Mouse (Mus musculus): ENCODE results near the gene Zbtb17. TPM values are rescaled to one million over a fixed set of nuclear protein-coding genes. Genes with fewer than 3 reads are reported as not detected.

The Zbtb17 gene
- polyA plus RNA-seq, 1 experiment from 2014 or later: 58.6 TPM

DNA sequence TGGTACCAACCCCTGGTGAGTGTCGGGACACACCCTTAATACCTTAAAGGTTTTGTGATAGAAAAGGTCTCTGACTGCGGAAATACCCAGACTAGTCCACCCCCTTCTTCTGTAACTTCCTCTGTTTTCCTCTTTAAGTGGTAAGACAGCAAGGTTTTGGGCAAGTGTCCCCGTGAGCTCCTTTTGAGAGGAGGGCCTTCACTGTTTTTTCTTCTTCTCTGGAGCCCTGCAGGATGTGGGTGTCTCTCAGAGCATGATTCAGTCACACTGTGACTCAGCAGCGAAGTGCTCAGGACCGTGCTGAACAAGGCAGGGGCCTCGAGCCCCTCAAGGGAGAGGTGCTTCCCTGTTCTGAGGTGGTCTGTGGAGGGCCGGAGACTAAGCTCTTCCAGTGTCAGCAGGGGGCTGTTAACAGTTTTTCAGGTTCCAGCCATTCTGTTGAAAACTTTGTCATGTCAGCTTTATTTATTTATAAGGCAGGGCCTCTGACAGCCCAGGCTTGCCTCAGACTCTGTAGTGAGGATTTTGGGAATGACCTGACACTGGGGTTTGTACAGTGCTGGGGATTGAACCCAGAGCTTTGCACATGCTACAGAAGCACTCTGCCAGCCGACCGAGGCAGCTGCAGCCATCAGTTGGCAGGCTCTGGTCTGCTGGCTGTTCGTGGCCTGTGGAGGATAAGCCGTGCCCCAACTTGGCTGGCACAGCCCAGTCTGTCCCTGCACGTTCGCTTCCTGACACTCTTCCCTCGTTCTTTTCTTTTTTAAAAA, 10.3 kb downstream of the Zbtb17 start:
- Histone ChIP-seq H3K9me3 (no peaks in the 10 kb centered on the region), H3K4me1 (peaks cover 15% of the 10 kb centered on the region), H3K27me3 (no peaks in the 10 kb centered on the region), H3K4me2 (no peak overlapping the region), H3K36me3 (replicated peaks) (peaks cover 53% of the 10 kb centered on the region), H3K27ac (no peak overlapping the region), H3K4me3 (replicated peaks) (no peak overlapping the region), H3K9ac (no peak overlapping the region)
- ATAC-seq (ENCODE audit: low FRiP score): no peak
- WGBS: 86% methylated on average over 14 of the region's 14 CpGs

DNA sequence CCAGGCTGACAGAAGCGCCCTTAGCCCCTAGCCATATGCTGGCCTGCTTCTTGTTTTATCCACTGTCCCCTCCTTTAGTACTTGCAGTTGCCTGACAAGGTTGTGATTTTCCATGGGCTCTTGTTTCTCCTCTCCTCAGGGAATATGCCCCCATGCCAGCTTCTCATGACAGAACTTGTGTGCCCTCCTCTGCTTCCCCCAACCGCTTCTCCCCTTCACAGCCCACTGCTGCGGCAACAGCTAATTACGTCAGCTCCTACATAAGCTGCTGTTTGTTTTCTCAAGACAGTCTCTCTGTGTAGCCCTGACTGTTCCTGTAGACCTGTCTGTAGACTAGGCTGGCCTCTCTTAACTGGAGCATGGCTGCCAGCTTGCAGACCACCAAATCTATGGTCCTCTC, 11.1 kb downstream of the Zbtb17 start:
- ATAC-seq (ENCODE audit: low FRiP score): no peak
- Histone ChIP-seq H3K27me3 (no peaks in the 10 kb centered on the region), H3K4me1 (peaks cover 18% of the 10 kb centered on the region), H3K9me3 (no peaks in the 10 kb centered on the region), H3K9ac (no peak overlapping the region), H3K4me3 (replicated peaks) (no peak overlapping the region), H3K36me3 (replicated peaks) (peaks cover 53% of the 10 kb centered on the region), H3K4me2 (no peak overlapping the region), H3K27ac (no peak overlapping the region)
- 76% methylated on average over 4 of the region's 4 CpGs for WGBS

DNA sequence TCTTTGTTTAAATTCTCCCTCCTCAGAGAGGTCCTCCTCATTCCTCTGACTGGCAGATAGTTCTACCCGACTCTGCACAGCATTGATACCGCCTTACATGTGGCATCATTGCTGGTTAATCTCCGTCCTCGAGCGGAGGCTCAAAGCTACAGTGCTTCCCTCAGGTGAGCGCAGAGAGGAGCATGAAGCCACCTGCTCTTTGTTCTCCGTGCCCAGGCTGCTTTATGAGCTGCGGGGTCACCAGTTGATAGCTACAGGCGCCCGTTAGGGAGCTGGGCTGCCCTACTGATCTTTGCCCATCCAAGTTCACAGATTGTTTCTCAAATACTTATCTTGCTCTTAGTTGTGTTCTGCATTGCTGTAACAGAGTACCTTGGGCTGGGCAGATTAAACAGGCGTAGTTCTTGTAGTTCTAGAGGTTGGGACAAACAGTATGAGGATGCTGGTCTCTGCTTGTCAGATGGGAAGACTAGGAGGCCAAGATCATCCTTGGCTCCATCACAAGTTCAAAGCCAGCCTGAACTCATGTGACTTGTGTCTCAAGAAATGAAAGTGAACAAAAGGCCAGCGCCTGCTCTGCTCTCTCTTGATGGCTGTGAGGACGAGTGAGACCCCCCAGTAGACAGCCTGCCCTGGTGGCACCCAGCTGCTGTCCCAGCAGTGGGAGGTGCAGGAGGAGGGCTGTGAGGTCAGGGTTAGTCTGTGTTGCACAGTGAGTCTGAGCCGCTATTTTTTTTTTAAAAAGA, 11.9 kb downstream of the Zbtb17 start:
- Histone ChIP-seq H3K4me1 (peaks cover 27% of the 10 kb centered on the region), H3K27ac (no peak overlapping the region), H3K9ac (no peak overlapping the region), H3K27me3 (no peaks in the 10 kb centered on the region), H3K36me3 (replicated peaks) (peaks cover 47% of the 10 kb centered on the region), H3K4me2 (no peak overlapping the region), H3K9me3 (no peaks in the 10 kb centered on the region), H3K4me3 (replicated peaks) (no peak overlapping the region)
- WGBS: 93% methylated on average over 14 of the region's 14 CpGs
- no peak for ATAC-seq (ENCODE audit: low FRiP score)

DNA sequence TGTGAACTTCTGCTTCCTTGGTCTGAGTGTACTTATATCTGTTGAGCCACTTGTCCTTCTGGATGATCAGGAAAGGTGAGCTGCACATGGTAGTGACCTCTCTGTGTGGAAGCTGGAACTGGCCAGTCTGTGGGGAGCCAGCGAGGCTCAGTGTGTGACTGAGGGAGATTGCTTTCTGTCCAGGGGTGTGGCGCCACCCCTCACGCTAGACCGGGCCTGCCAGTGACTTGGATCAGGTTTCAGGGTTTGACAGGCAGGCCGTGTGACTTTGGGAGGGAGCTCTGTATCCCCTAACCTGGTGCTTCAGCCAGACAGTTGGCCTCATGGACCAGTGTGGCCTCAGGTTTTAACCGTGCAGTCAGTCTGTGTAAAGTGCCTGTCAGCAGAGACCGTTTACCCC, 13.8 kb downstream of the Zbtb17 start:
- no peaks in the 10 kb centered on the region for H3K9me3 ChIP-seq
- H3K4me2 ChIP-seq: peak overlapping the region; percentile 4; the same call in 1 of the 2 replicates
- peaks cover 29% of the 10 kb centered on the region for H3K4me1 ChIP-seq
- H3K27ac ChIP-seq: peak overlapping the region; percentile 53; the same call in 1 of the 2 replicates
- H3K9ac ChIP-seq: 0 out of 2 replicates have a peak overlapping the region, but pooled peaks have one; percentile 21
- peaks cover 46% of the 10 kb centered on the region for H3K36me3 ChIP-seq (replicated peaks)
- no peaks in the 10 kb centered on the region for H3K27me3 ChIP-seq
- 9% methylated on average over 7 of the region's 7 CpGs for WGBS
- no peak overlapping the region for H3K4me3 ChIP-seq (replicated peaks)
- ATAC-seq (ENCODE audit: low FRiP score): no peak; the same call in 1 of the 2 replicates

DNA sequence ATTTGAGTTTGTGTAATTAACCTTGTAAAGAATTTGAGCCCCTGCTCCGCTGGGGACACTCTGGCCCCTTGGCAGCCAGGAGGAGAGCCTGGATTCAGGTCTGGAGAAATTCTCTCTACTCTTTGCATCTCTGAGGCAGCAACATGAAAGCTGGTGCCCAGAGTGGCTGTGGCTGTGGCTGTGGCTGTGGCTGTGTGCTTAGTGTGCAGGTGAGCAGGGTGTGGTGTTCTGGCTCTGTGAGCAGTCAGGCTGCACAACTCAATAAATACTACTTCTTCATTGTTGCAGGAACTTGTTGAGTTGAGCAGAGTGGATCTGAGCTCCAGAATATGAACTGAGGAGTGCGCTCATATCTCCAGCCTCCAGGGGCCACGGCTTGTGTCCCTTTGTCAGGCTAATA, 14.4 kb downstream of the Zbtb17 start:
- Histone ChIP-seq H3K27me3 (no peaks in the 10 kb centered on the region), H3K4me3 (replicated peaks) (no peak overlapping the region), H3K9me3 (no peaks in the 10 kb centered on the region), H3K9ac (no peak overlapping the region), H3K4me2 (no peak overlapping the region), H3K36me3 (replicated peaks) (peaks cover 47% of the 10 kb centered on the region), H3K27ac (peak overlapping the region; percentile 31; the same call in 1 of the 2 replicates), H3K4me1 (peaks cover 29% of the 10 kb centered on the region)
- 65% methylated on average over 3 of the region's 3 CpGs for WGBS
- ATAC-seq (ENCODE audit: low FRiP score): no peak

DNA sequence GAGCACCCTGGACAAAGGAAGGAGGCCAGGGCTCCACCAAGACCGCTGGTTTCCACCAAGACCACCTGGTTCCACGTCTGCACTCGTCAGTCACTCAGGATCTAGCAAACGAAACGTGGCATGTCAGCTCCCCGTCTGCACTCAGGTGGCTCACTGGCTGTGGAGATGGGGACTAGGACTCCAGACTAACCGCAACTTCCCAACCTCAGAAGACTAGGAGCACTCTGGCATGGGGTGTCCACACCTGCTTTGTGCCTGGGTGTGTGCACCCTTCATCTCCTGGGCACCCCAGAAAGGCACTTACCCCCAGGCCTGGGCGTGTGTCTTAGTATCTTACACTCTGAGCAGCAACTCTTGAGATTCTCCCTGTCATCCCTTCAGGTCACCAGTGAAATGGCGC, 15.3 kb downstream of the Zbtb17 start:
- no peak overlapping the region for H3K27ac ChIP-seq
- no peak for ATAC-seq (ENCODE audit: low FRiP score)
- H3K4me2 ChIP-seq: no peak overlapping the region
- WGBS: 91% methylated on average over 9 of the region's 9 CpGs
- H3K4me3 ChIP-seq (replicated peaks): no peak overlapping the region
- peaks cover 51% of the 10 kb centered on the region for H3K36me3 ChIP-seq (replicated peaks)
- peaks cover 29% of the 10 kb centered on the region for H3K4me1 ChIP-seq
- H3K27me3 ChIP-seq: no peaks in the 10 kb centered on the region
- no peak overlapping the region for H3K9ac ChIP-seq
- H3K9me3 ChIP-seq: no peaks in the 10 kb centered on the region

DNA sequence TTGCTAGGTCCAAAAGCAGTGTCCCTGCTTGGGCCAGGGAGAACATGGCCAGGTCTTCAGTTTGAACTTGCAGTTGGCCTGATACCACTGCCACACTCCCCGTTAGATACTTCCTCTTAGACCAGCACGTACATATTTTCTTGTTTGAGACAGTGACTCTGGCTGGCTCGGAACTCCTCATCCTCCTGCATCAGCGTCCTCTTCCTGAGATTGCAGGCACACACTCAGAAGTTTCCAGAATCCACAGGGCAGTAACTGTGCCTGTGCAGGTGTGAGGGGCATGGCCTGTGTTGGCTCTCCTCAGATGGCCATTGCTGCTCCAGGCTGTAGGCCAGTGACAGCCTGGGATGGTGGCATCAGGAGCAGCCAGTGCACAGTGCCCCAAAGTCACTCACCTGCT, 16.0 kb downstream of the Zbtb17 start:
- Histone ChIP-seq H3K4me1 (peaks cover 29% of the 10 kb centered on the region), H3K4me3 (replicated peaks) (no peak overlapping the region), H3K36me3 (replicated peaks) (peaks cover 54% of the 10 kb centered on the region), H3K9ac (no peak overlapping the region), H3K4me2 (no peak overlapping the region), H3K9me3 (no peaks in the 10 kb centered on the region), H3K27me3 (no peaks in the 10 kb centered on the region), H3K27ac (no peak overlapping the region)
- no peak for ATAC-seq (ENCODE audit: low FRiP score)
- WGBS: 95% methylated on average over 4 of the region's 4 CpGs

DNA sequence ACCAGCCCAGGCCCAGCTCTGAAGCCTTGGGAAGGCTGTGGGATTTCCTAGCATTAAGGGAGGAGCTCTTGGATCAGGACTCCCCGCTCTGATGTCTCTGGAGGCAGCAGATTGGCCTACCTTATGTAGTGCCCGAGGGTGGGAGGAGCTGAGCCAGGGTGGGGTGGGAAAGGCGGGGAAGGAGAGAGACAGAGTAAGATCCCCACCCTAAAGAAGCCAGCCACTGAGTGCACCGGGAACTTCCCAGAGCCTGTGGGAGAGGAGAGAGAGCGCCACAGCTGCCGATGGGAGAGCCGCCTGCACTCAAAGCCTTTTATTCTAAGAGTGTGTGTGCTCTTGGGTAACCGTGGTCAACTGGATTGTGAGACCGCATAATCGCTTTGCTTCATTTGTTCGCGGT, 16.6 kb downstream of the Zbtb17 start:
- Histone ChIP-seq H3K4me1 (peaks cover 29% of the 10 kb centered on the region), H3K9ac (no peak overlapping the region; the same call in 1 of the 2 replicates), H3K4me2 (no peak overlapping the region), H3K9me3 (no peaks in the 10 kb centered on the region), H3K27me3 (no peaks in the 10 kb centered on the region), H3K4me3 (replicated peaks) (no peak overlapping the region), H3K36me3 (replicated peaks) (peaks cover 60% of the 10 kb centered on the region), H3K27ac (peak overlapping the region; percentile 53; the same call in 1 of the 2 replicates)
- 49% methylated on average over 12 of the region's 12 CpGs for WGBS
- ATAC-seq (ENCODE audit: low FRiP score): no peak

DNA sequence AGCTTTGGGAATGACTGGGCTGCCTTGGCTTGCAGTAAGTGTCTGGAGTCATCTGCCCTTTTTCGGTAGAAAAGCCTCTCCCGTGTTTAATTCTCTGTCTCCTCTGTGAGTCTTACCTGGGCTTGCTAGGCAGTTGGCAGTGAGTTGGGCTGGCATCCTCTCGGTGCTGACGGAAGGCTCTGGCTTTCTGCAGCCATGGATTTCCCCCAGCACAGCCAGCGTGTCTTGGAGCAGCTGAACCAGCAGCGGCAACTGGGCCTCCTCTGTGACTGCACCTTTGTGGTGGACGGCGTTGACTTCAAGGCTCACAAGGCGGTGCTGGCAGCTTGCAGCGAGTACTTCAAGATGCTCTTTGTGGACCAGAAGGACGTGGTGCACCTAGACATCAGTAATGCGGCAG, 17.1 kb downstream of the Zbtb17 start:
- H3K9ac ChIP-seq: no peak overlapping the region; the same call in 1 of the 2 replicates
- no peaks in the 10 kb centered on the region for H3K27me3 ChIP-seq
- ATAC-seq (ENCODE audit: low FRiP score): no peak
- H3K36me3 ChIP-seq (replicated peaks): peaks cover 65% of the 10 kb centered on the region
- 88% methylated on average over 12 of the region's 12 CpGs for WGBS
- peaks cover 29% of the 10 kb centered on the region for H3K4me1 ChIP-seq
- H3K4me3 ChIP-seq (replicated peaks): no peak overlapping the region
- H3K4me2 ChIP-seq: no peak overlapping the region
- H3K27ac ChIP-seq: peak overlapping the region; percentile 53; the same call in 1 of the 2 replicates
- no peaks in the 10 kb centered on the region for H3K9me3 ChIP-seq

DNA sequence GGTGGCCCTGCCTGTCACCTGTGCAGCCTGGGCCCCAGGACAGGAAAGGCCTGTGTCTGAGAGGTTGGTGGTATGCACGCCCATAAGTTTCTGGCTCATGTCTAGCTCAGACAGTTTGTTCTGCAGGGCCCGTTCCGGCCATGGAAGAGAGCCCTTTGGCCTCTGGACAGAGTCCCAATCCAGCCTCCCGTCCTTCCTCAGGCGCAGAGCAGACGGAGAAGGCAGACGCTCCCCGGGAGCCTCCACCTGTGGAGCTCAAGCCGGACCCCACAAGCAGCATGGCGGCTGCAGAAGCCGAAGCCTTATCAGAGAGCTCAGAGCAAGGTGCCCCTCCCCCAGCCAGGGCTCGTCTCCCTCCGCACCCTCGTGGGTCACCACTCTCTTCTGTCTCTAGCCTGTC, 19.0 kb downstream of the Zbtb17 start:
- peaks cover 82% of the 10 kb centered on the region for H3K36me3 ChIP-seq (replicated peaks)
- no peak overlapping the region for H3K4me2 ChIP-seq
- no peaks in the 10 kb centered on the region for H3K27me3 ChIP-seq
- H3K9me3 ChIP-seq: no peaks in the 10 kb centered on the region
- peaks cover 22% of the 10 kb centered on the region for H3K4me1 ChIP-seq
- WGBS: 84% methylated on average over 14 of the region's 14 CpGs
- no peak for ATAC-seq (ENCODE audit: low FRiP score)
- H3K9ac ChIP-seq: no peak overlapping the region
- H3K27ac ChIP-seq: no peak overlapping the region
- H3K4me3 ChIP-seq (replicated peaks): no peak overlapping the region

DNA sequence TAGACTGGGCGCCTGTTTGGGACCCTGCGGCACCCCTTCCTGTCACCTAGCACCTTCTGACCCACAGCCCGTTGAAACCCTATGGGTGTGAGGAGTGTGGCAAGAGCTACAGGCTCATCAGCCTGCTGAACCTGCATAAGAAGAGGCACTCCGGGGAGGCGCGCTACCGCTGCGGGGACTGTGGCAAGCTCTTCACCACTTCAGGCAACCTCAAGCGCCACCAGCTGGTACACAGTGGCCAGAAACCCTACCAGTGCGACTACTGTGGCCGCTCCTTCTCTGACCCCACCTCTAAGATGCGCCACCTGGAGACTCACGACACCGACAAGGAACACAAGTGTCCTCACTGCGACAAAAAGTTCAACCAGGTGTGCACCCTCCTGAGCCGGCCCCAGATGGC, 20.3 kb downstream of the Zbtb17 start:
- ATAC-seq (ENCODE audit: low FRiP score): no peak
- WGBS: 83% methylated on average over 16 of the region's 16 CpGs
- Histone ChIP-seq H3K36me3 (replicated peaks) (peaks cover 88% of the 10 kb centered on the region), H3K9ac (no peak overlapping the region), H3K27me3 (no peaks in the 10 kb centered on the region), H3K4me3 (replicated peaks) (no peak overlapping the region), H3K27ac (no peak overlapping the region), H3K9me3 (no peaks in the 10 kb centered on the region), H3K4me1 (peaks cover 14% of the 10 kb centered on the region), H3K4me2 (no peak overlapping the region)

DNA sequence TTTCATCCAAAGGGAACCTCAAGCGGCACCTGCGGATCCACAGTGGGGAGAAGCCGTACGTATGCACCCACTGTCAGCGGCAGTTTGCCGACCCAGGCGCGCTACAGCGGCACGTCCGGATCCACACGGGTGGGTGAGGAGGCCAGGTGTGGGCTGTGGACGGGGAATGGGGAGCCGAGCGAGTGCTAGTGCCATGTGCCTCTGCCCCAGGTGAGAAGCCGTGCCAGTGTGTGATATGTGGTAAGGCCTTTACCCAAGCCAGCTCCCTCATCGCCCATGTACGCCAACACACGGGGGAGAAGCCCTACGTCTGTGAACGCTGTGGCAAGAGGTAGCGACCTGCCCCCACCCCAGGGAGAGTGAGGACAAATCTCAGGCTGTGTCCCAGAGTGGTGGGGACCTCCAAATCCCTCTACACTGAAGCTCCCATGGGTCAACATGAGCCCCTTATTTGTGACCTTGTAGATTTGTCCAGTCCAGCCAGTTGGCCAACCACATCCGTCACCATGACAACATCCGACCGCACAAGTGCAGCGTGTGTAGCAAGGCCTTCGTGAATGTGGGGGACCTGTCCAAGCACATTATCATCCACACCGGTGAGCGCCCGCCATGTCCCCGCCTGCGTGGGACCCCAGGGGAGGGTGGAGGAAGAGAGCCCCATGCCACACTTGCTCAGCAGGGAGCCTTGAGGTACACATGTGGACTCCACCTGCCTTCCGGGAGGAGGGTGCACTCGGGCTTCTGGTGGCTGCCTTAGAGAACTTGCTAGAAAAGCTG, 21.2 kb downstream of the Zbtb17 start:
- Histone ChIP-seq H3K9ac (no peak overlapping the region), H3K4me2 (no peak overlapping the region), H3K4me1 (peaks cover 9% of the 10 kb centered on the region), H3K9me3 (no peaks in the 10 kb centered on the region), H3K4me3 (replicated peaks) (no peak overlapping the region), H3K27ac (no peak overlapping the region), H3K27me3 (no peaks in the 10 kb centered on the region), H3K36me3 (replicated peaks) (peaks cover 89% of the 10 kb centered on the region)
- no peak for ATAC-seq (ENCODE audit: low FRiP score)
- 94% methylated on average over 34 of the region's 34 CpGs for WGBS
